Mouse (Mus musculus) kidney, embryonic 14.5 days (tissue): ENCODE results near the gene Areg. TPM values are rescaled to one million over a fixed set of nuclear protein-coding genes. Genes with fewer than 3 reads are reported as not detected.

Experiments
- polyA plus RNA-seq: library from polyadenylated mRNA; unstranded; fragments of >200 nt; fragmentation: Nextera tagmentation; extraction: Ambion mirVana; gene quantifications from 2 replicates; pipeline ENCODE4 v1.2.1, GENCODE M21; 2014

Areg gene
- polyA plus RNA-seq, 1 experiment from 2014 or later, result 0.18 TPM

Other genes starting within 250 kb of the Areg start
- 0.85 and 1.7 TPM in 2 replicates for gene Cxcl1, start 248.4 kb upstream of the Areg start, polyA plus RNA-seq
- 0.13 TPM in 1 of 2 replicates, not detected in the other for gene Cxcl2, start 235.7 kb upstream of the Areg start, polyA plus RNA-seq
- gene Mthfd2l, start 208.5 kb upstream of the Areg start, polyA plus RNA-seq, result 59.5 and 72.7 TPM in 2 replicates
- not detected in 2 replicates for gene Epgn, start 112.1 kb upstream of the Areg start, polyA plus RNA-seq
- not detected in 2 replicates for gene Ereg, start 65.0 kb upstream of the Areg start, polyA plus RNA-seq